Mouse (Mus musculus): Measurements from ENCODE around the gene Mtr.

GRCm38 (mm10) chr13:12228248-12228647, 29.7 kb downstream of the Mtr start:
- no peak for TF ChIP-seq CTCF (IDR thresholded peaks at IDR 0.05; ENCODE audit: low read depth, low read length)
- no peak for TF ChIP-seq POLR2A (IDR thresholded peaks at IDR 0.05; ENCODE audit: borderline replicate concordance, low read depth, low read length)
